Mouse (Mus musculus): ENCODE data around the gene Gucy2f.

GRCm38 (mm10) chrX:142095579-142095978 lies 101.2 kb downstream of the Gucy2f start:
- TF ChIP-seq POLR2A (IDR thresholded peaks at IDR 0.05; ENCODE audit: low read depth, low read length) (no peak), CTCF (IDR thresholded peaks at IDR 0.05; ENCODE audit: extremely low read depth, insufficient read length, insufficient replicate concordance, low read depth, low read length) (no peak)
